Mouse (Mus musculus) small intestine, adult 2 months (tissue): ENCODE measurements around the gene Bckdk. TPM values are rescaled to one million over a fixed set of nuclear protein-coding genes. Genes with fewer than 3 reads are reported as not detected.

ENCODE experiments used
- H3K27ac ChIP-seq: fragments of 200-500 bp; 2 replicates; pipeline ENCODE4 v1.5.1; 2012; ENCODE audit warnings: low read depth, low read length, control low read depth, inconsistent platforms; ENCODE audit not compliant: insufficient read depth
- H3K27me3 ChIP-seq: fragments of 200-500 bp; 2 replicates; pipeline ENCODE4 v1.6.1; 2012; ENCODE audit warnings: mild to moderate bottlenecking, moderate library complexity, low read length, inconsistent platforms; ENCODE audit not compliant: control insufficient read depth, insufficient read depth
- H3K36me3 ChIP-seq: fragments of 200-500 bp; 2 replicates; pipeline ENCODE4 v1.6.1; 2012; ENCODE audit warnings: mild to moderate bottlenecking, low read length, control low read depth, inconsistent platforms; ENCODE audit not compliant: control insufficient read depth, insufficient read depth
- H3K4me1 ChIP-seq: fragments of 200-500 bp; 2 replicates; pipeline ENCODE4 v1.6.1; 2012; ENCODE audit warnings: low read length, inconsistent platforms, mixed read lengths; ENCODE audit not compliant: control insufficient read depth, insufficient read depth, insufficient read length
- H3K4me3 ChIP-seq: fragments of 200-500 bp; 2 replicates; pipeline ENCODE4 v1.5.1; 2012; ENCODE audit warnings: low read depth, mild to moderate bottlenecking, control low read depth, inconsistent platforms, low read length, moderate library complexity
- CTCF ChIP-seq: fragments of 200-500 bp; IDR thresholded peaks from 2 replicates; pipeline ENCODE4 v1.5.1; 2012; ENCODE audit warnings: low read depth, mild to moderate bottlenecking, control low read depth, inconsistent platforms, low read length, moderate library complexity, mixed read lengths; ENCODE audit not compliant: insufficient replicate concordance, insufficient read length; ENCODE audit errors: extremely low read depth
- POLR2A ChIP-seq: fragments of 200-500 bp; IDR thresholded peaks from 2 replicates; pipeline ENCODE4 v1.6.1; 2012; ENCODE audit warnings: low read depth, mild to moderate bottlenecking, control low read depth, inconsistent platforms, low read length, moderate library complexity
- WGBS: fragments of 180-500 bp; shearing (Covaris S2); methylation state at CpG from one replicate; pipeline ENCODE4 v1.1.7; 2018; 5-methylcytosine and 5-hydroxymethylcytosine counted together
- polyA plus RNA-seq: library from polyadenylated mRNA; depleted of rRNA; stranded (reverse); fragments of >200 nt; gene quantifications from 2 replicates; pipeline ENCODE4 v1.2.3, GENCODE M21; 2012

Bckdk gene
- polyA plus RNA-seq, 1 experiment, result 68.3 TPM

- no peak for TF ChIP-seq POLR2A
- no peak for TF ChIP-seq CTCF
- Histone ChIP-seq H3K36me3 (peaks cover 24% of the 10 kb centered on the region), H3K4me3 (no peak overlapping the region), H3K27me3 (no peaks in the 10 kb centered on the region), H3K27ac (no peak overlapping the region), H3K4me1 (peaks cover 6% of the 10 kb centered on the region)
- 92% methylated on average over 12 of the region's 12 CpGs for WGBS
Measured at GRCm38 (mm10) chr7:127907939-127908338, 4.1 kb downstream of the Bckdk start.

GRCm38 (mm10) chr7:127908656-127909055 lies 4.8 kb downstream of the Bckdk start:
- Histone ChIP-seq H3K4me1 (peaks cover 10% of the 10 kb centered on the region), H3K4me3 (no peak overlapping the region), H3K27ac (no peak overlapping the region), H3K27me3 (no peaks in the 10 kb centered on the region), H3K36me3 (peaks cover 24% of the 10 kb centered on the region)
- TF ChIP-seq CTCF (no peak), POLR2A (no peak)
- 72% methylated on average over 4 of the region's 4 CpGs for WGBS

- TF ChIP-seq CTCF (no peak), POLR2A (peak; percentile 57)
- WGBS, result under 1% methylated on average over 40 of the region's 40 CpGs
- H3K4me1 ChIP-seq, result peaks cover 3% of the 10 kb centered on the region; the same call in 1 of the 2 replicates
- peak within 1 kb of the TSS; percentile 80 for H3K27ac ChIP-seq
- peak within 1 kb of the TSS; percentile 96 for H3K4me3 ChIP-seq
- H3K27me3 ChIP-seq, result no peaks in the 10 kb centered on the region
- H3K36me3 ChIP-seq, result peaks cover 17% of the 10 kb centered on the region
Measured at GRCm38 (mm10) chr7:127912190-127912871, 8.4 kb downstream of the Bckdk start, which contains the start of gene Kat8. TSS of gene Kat8 (plus strand) at chr7:127912516.

GRCm38 (mm10) chr7:127912938-127913337 lies 9.1 kb downstream of the Bckdk start:
- Histone ChIP-seq H3K4me3 (peak overlapping the region; percentile 96), H3K27me3 (no peaks in the 10 kb centered on the region), H3K4me1 (peaks cover 3% of the 10 kb centered on the region; the same call in 1 of the 2 replicates), H3K36me3 (peaks cover 13% of the 10 kb centered on the region), H3K27ac (no peak overlapping the region)
- TF ChIP-seq CTCF (no peak), POLR2A (no peak)
- WGBS, result 5% methylated on average over 4 of the region's 4 CpGs

- Histone ChIP-seq H3K36me3 (0 out of 2 replicates have a peak, but pooled peaks cover 1% of the 10 kb centered on the region), H3K4me3 (no peak overlapping the region), H3K27ac (no peak overlapping the region), H3K4me1 (peaks cover 3% of the 10 kb centered on the region; the same call in 1 of the 2 replicates), H3K27me3 (no peaks in the 10 kb centered on the region)
- WGBS, result 58% methylated on average over 12 of the region's 12 CpGs
- no peak for TF ChIP-seq CTCF
Measured at GRCm38 (mm10) chr7:127915293-127915692, 11.4 kb downstream of the Bckdk start.

GRCm38 (mm10) chr7:127918203-127918602 lies 14.3 kb downstream of the Bckdk start:
- 48% methylated on average over 3 of the region's 3 CpGs for WGBS
- TF ChIP-seq CTCF (peak; percentile 59; the same call in 1 of the 2 replicates), POLR2A (no peak)
- no peak overlapping the region for H3K4me3 ChIP-seq
- H3K27ac ChIP-seq, result no peak overlapping the region
- peaks cover 13% of the 10 kb centered on the region for H3K4me1 ChIP-seq
- H3K27me3 ChIP-seq, result no peaks in the 10 kb centered on the region
- H3K36me3 ChIP-seq, result 0 out of 2 replicates have a peak, but pooled peaks cover 1% of the 10 kb centered on the region

GRCm38 (mm10) chr7:127919290-127919689 lies 15.4 kb downstream of the Bckdk start:
- Histone ChIP-seq H3K36me3 (0 out of 2 replicates have a peak, but pooled peaks cover 1% of the 10 kb centered on the region), H3K27me3 (no peaks in the 10 kb centered on the region), H3K4me3 (no peak overlapping the region), H3K27ac (no peak overlapping the region), H3K4me1 (peaks cover 20% of the 10 kb centered on the region)
- WGBS, result 73% methylated on average over 7 of the region's 7 CpGs
- TF ChIP-seq CTCF, result peak; percentile 14; the same call in 1 of the 2 replicates
- no peak for TF ChIP-seq POLR2A

GRCm38 (mm10) chr7:127921516-127921915 lies 17.6 kb downstream of the Bckdk start:
- TF ChIP-seq POLR2A (no peak), CTCF (peak; percentile 48; the same call in 1 of the 2 replicates)
- Histone ChIP-seq H3K4me1 (peaks cover 31% of the 10 kb centered on the region), H3K36me3 (peaks cover 15% of the 10 kb centered on the region), H3K27ac (no peak overlapping the region), H3K4me3 (no peak overlapping the region), H3K27me3 (no peaks in the 10 kb centered on the region)
- 49% methylated on average over 8 of the region's 8 CpGs for WGBS
